Mouse (Mus musculus): ENCODE results near the gene Gemin2. TPM values are rescaled to one million over a fixed set of nuclear protein-coding genes. Genes with fewer than 3 reads are reported as not detected.
A peak's percentile ranks its signal among the peaks of the same experiment; 100 is the strongest.
"Not testable (repeated sequence)": the region's sequence is repeated elsewhere in the genome, so short reads cannot be mapped to it uniquely, and the experiment has no call there.

Gemin2 gene
- 1 to 10 TPM; 5.9 to 7.2 (median 6.5) TPM for total RNA-seq (2022)

- peak; percentile 72 to 90 for DNase-seq (ENCODE audit: low spot score in 2 of 2)
Observed at GRCm38 (mm10) chr12:59013234-59013633, at the start of gene Gemin2. Gene Gemin2, plus strand, starts transcription at chr12:59013393.

DNA sequence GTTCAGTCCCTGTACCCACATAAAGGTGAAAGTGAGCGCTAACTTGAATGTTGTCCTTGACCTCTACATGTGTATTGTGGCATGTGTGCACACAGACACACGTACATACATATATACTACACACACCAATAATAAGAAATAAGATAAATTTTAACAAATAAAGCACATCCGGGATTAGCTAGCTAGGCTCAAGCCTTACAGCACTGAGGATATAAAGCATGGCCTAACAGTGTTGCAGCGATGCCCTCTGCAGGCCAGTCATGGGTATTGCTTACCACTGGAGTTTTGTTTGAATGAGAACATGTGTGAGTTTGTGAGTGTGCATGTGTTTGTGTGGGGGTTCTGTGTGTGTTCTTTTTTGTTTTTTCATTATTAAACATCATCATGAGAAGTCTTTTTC lies 48.6 kb upstream of the Gemin2 start:
- DNase-seq (ENCODE audit: low spot score in 2 of 2): no peak

DNA sequence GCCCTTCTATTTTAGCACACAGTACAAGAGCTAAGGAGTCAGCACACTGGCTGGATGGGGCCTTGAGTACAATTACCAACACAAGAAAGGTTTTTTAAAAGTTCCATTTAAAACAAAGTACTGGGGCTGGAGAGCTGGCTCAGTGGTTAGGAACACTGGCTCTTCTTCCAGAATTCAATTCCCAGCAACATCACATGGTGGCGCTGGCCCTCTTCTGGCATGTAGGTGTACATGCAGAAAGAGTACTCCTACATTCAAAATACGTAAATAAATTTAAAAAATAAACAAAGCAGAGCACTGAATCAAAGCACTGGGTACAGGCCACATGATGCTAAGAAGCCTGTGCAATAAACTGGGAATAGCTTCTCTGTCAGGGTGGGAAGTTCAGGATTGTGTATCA lies 36.2 kb upstream of the Gemin2 start:
- DNase-seq (ENCODE audit: low spot score in 2 of 2): no peak

- not testable (repeated sequence) for DNase-seq (ENCODE audit: low spot score in 2 of 2)
Observed at GRCm38 (mm10) chr12:58981178-58981661, 32.0 kb upstream of the Gemin2 start.

GRCm38 (mm10) chr12:58985766-58986165 lies 27.4 kb upstream of the Gemin2 start:
- DNase-seq (ENCODE audit: low spot score in 2 of 2): no peak

DNA sequence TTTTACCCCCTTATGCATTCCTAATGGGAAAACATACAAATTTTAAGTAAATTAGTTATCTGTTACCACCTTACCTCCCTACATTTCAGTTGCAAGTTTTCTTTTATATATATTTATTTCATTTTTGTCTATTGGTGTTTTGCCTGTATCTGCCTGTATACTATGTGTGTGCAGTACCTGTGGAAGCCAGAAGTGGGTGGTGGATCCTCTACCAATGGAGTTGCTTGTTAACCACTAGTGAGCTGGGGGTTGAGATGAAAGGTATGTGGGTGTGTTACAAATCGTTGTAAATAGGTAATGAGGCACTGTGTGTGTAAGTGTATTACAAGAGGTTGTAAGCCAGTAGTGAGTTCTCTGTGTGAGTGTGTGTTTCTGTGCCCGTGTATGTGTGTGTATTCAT lies 2.7 kb upstream of the Gemin2 start:
- no peak for DNase-seq (ENCODE audit: low spot score in 2 of 2)

DNA sequence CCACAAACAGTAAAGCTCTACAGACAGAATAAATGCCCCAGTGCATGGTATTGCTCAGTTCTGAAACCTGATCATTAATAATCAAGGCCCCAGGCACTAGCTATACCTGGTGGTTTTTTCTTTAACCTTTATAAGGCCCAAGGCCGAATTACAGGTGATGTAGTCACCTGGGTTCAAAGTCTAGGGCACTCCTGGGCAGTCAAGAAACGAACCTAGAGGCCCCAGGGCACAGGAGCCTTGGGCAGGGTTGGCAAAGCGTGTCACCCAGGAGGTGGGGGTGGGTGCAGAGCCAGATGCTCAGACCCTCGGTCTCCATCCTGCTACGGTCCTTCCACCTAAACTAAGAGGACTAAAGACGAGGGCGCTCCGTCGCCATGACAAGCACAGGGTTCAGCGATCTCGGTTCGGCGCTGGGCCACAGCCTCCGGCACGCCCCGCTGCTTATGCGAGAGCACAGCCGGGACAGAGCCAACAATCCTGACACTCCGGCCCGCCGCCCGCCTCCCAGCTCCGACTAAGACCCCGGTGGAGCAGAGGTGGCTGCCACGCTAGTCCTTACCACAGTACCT lies 1.8 kb upstream of the Gemin2 start:
- no peak for DNase-seq (ENCODE audit: low spot score in 2 of 2)

DNA sequence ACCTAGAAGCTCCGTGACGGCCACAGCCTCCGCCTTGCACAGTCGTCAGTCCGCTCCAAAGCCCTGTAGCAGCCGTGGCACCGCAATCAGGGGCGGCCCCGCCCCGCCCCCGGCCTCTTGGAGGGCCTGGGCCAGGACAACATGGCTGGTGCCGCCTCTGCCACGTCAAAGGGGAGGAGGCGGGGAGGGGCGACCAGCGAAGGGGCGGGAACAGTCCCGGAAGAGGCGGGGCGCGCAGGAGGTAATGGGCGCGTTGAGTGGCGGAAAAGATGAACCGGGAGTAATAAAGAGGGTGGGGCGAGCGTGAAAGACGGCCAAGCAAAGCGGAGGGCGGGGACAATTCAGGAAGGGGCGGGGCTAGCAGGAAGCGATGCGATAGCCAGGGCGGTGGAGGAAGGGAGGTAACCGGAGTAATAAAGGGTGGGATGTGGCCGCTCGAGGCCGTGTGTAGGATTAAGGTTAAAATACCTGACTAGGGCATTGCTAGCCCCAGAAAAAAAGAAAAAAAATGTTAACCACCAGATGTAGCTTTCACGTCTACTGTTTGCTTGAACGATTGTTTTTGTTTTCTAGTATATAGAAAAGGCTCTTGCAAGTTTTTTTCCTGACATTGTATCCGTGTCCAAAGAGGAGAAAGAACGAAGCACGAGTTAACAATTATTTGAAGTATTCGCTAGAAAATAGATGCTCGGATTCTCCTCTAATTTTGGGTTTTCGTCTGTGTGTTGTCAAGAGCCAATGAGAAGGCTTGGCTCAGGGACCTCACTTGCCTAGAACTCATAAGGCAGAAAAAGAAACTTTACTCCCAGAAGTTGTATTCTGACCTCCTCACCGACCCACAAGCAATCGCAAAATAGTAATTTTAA lies 1.1 kb upstream of the Gemin2 start, which contains the start of gene Sec23a:
Sec23a (minus strand) TSS at position 174 of the 866 bp plus-strand sequence.
- DNase-seq (ENCODE audit: low spot score in 2 of 2): peak; percentile 91 to 98

GRCm38 (mm10) chr12:59012710-59013091 lies 492 bp upstream of the Gemin2 start:
- DNase-seq (ENCODE audit: low spot score in 2 of 2): no peak

- DNase-seq (ENCODE audit: low spot score in 2 of 2): no peak
Observed at GRCm38 (mm10) chr12:59017970-59018369, 4.8 kb downstream of the Gemin2 start.

DNA sequence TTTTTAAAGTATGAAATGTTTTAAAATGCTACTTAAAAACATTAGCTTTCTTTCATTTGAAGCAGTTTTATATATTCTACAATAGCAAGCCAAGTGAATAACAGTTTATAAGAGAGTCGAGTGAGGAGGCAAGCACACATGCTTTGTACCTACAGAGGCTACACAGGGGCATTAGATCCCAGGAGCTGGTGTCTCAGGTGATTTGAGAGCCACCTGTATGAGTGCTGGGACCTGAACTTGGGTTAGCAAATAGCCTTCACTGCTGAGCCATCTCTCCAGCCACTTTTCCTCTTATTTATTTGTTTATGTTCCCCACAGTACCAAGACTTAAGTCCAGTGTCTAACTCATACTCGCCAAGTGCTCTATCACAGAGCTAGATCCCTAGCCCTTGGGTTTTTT lies 6.7 kb downstream of the Gemin2 start:
- no peak for DNase-seq (ENCODE audit: low spot score in 2 of 2)

DNA sequence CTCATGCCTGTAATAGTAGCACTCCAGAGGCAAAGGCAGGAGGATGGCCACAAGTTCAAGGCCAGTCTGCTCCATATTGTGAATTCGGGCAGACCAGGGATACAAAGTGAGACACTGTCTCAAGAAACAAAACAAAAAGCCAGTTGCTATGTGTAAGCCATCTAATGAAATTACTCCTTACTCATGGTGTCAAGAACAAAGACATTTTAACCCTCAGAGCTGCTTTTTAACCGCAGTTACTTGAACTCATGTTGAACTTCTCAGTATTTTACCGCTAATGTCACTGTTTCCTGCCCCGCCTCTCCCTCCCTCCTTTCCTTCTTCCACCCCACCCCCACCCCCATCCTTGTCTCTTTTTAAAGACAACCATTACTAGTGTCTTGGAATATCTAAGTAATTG lies 8.1 kb downstream of the Gemin2 start:
- no peak for DNase-seq (ENCODE audit: low spot score in 2 of 2)

GRCm38 (mm10) chr12:59032101-59032500 lies 18.9 kb downstream of the Gemin2 start:
- DNase-seq (ENCODE audit: low spot score in 2 of 2): no peak

DNA sequence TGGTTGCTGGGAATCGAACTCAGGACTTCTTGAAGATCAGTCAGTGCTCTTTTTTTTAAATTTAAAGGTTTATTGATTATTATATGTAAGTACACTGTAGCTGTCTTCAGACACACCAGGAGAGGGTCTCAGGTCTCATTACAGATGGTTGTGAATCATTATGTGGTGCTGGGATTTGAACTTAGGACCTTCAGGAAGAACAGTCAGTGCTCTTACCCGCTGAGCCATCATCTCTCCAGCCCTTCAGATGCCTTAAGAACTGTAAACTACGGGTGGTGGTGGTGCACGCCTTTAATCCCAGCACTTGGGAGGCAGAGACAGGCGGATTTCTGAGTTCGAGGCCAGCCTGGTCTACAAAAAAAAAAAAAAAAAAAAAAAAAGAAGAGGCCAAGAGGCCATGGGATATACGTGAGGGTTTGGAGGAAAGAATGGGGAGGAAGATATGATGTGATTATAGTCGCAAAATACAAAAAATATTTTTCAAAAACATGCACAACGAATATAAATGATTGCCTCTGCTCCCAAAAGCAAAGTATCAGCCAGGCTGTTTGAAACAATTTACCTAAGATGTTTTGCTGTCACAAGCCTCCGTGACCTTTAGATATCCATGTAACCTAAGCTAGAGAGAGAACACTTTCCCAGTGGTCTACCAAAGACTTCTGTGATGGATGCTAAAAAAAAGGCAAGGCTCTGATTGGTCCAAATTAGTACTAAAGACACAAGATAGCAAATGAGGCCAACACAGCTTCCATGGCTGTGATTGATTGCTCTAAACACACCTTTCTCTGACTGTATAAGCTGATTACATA lies 26.2 kb downstream of the Gemin2 start:
- DNase-seq (ENCODE audit: low spot score in 2 of 2): no peak

DNA sequence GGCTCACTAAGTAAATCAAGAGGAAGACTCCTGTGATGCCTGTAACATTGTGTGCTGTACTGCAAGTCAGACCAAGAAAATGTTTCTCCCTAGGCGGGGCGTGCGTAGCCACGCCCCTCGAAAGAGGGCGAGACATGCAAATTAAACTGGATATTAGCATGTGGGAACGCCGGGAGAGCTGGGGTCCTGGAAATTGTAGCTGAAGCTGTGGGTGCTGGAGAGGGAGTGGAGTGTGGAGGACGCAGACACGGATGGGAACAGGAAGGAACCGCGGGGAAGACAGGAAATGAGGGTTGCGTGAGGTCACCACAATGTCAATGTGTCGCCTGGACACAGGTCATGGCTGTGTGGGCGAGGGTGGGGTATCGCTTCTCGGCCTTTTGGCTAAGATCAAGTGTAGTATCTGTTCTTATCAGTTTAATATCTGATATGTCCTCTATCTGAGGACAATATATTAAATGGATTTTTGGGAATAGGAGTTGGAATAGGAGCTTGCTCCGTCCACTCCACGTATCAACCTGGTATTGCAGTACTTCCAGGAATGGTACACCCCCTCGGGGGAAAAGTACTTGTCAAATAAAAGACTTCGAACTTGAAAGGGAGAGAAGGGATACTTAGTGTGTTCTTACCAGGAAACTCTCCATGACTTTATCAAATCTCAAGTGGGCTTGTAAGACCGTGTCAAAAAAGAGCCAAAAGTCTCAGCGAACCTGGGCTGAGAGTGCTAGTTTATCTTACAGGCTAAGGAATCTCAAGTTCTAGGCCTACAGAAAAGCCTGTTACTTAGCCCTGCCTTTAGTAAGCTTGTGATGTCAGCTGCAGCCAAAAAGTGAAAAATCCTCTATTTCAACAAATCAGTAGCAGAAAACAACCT lies 27.0 kb downstream of the Gemin2 start:
- DNase-seq (ENCODE audit: low spot score in 2 of 2): no peak

- DNase-seq (ENCODE audit: low spot score in 2 of 2): no peak
Observed at GRCm38 (mm10) chr12:59040851-59041250, 27.7 kb downstream of the Gemin2 start.

DNA sequence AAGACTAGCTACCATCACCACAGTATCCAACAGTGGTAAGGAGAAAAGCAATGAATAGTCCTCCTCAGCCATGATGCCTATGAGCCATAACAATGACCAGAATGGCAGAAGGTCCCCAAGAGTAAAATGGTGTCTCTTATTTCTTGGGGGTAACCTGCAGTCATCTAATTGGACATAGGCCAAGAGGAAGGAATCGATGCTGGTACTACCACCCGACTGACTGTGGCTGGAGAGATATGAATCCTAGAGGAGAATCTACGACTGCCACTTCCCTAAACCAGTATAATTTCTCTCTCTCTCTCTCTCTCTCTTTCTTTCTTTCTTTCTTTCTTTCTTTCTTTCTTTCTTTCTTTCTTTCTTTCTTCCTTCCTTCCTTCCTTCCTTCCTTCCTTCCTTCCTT lies 39.3 kb downstream of the Gemin2 start:
- DNase-seq (ENCODE audit: low spot score in 2 of 2): no peak

- no peak for DNase-seq (ENCODE audit: low spot score in 2 of 2)
Observed at GRCm38 (mm10) chr12:59053166-59053565, 40.0 kb downstream of the Gemin2 start.

DNA sequence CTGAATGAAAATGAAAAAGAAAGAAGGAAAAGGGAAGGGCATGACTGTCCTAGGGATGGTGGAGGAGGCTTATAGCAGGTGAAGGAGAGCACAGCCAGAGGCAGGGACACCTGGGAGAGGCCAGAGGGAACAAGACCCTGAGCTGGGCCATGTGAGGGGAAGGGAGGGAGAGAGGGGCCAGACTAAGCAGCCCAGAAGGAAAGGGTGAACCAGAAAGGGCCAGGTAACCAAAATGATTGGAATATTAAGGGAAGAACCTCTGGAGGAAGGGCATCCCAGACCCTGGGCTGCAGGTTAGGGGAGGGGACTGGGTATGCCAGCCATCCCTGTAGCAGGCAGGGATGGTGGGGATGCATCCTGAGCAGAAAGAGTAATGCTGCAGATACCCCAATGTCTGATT lies 40.8 kb downstream of the Gemin2 start:
- DNase-seq (ENCODE audit: low spot score in 2 of 2): no peak

DNA sequence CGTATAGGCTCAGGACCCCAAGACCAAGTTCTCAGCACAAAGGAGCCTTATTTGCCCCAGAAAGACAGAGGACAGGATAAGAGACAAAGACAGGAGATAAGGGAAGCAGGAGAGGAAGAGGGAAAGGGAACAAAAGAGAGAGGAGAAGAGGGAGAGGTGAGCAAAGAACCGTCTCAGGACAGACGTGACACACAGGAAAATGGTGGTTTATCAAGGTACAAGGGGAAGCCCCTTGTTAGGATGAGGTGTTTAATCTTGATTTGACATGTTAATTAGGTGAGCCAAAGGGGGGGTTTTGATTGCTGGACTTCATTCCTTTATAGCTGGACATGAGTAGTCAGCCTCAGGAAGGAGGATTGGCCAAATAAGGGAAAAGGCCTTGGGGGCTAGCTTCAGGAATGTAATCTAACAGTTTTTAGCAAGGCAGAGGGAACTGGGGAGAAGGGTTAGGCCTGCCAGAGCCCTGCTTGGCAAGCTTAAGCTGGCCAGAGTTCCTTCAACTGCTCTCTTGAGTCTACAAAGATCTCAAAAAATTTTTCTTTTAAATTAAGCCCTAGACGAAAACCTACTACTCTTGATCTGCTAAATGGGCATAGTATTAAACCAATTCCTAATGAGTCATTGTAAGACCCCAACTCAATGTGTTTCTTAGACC lies 42.1 kb downstream of the Gemin2 start:
- no peak for DNase-seq (ENCODE audit: low spot score in 2 of 2)

All from left cerebral cortex, adult 8-10 months (tissue).